Mouse (Mus musculus) C2C12 (cell line): Measurements from ENCODE around the gene Zfhx3.

ENCODE experiments used
- CTCF ChIP-seq: IDR thresholded peaks from one replicate; pipeline ENCODE4 v1.5.1; 2011; ENCODE audit not compliant: control insufficient read depth, insufficient read depth, insufficient read length
- FOSL1 ChIP-seq: IDR thresholded peaks from one replicate; pipeline ENCODE4 v1.8.0; 2011; ENCODE audit warnings: mild to moderate bottlenecking, low read length; ENCODE audit not compliant: poor library complexity, insufficient read depth, severe bottlenecking
- MAX ChIP-seq: IDR thresholded peaks from one replicate; pipeline ENCODE4 v1.6.1; 2011; ENCODE audit warnings: mild to moderate bottlenecking, control low read depth
- MYOD1 ChIP-seq: IDR thresholded peaks from one replicate; pipeline ENCODE4 v1.6.1; 2011; ENCODE audit warnings: low read depth; ENCODE audit not compliant: control insufficient read depth, insufficient read length
- MYOG ChIP-seq: IDR thresholded peaks from one replicate; pipeline ENCODE4 v1.6.1; 2011; ENCODE audit not compliant: control insufficient read depth, insufficient read length; ENCODE audit errors: extremely low read depth
- USF1 ChIP-seq: IDR thresholded peaks from one replicate; pipeline ENCODE4 v1.6.1; 2011; ENCODE audit warnings: low read depth, mild to moderate bottlenecking, control low read depth, moderate library complexity

DNA sequence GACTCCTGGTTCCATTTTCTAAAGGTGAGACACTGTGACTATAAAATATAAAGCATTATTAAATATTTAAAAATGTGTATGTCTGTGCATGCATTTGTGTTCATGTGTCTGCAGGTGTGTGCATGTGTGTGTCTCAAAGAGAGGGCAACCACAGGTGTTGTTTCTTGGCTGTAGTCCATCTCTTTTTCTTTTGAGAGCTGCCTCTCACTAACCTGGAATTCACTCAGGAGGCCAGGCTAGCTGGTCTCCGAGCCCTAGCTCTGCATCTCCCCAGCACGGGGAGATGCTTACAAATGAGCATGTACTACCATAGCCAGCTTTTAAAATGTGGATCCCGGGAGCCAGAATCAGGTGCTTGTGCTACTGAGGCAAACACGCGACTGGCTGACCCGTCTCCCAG, 124.7 kb downstream of the Zfhx3 start:
- TF ChIP-seq CTCF, result no peak
- no peak for TF ChIP-seq MAX
- no peak for TF ChIP-seq USF1
- no peak for TF ChIP-seq FOSL1
- no peak for TF ChIP-seq MYOD1
- no peak for TF ChIP-seq MYOG
